10 mouse cellular contexts compared by ENCODE assay signal in genomic region chr8:122678896-122679210, GRCm38 (mm10). TPM values are rescaled to one million over a fixed set of nuclear protein-coding genes. Genes with fewer than 3 reads are reported as not detected.
DNase-seq lines count a peak whose midpoint lies in the region; ATAC-seq lines count a peak whose summit lies in the region.
"Had no signal": no experiment of that assay in that cellular context is flagged by ENCODE, and none has a peak within 500 bp of the region (broad histone marks: within the 10 kb centered on the region; RNA-seq: fewer than 3 reads in every experiment).

No protein-coding gene starts in this region.

- H3K27me3 ChIP-seq in heart, embryonic 13.5 days (replicated peaks), result peaks cover 91% of the 10 kb centered on the region
- H3K27me3 ChIP-seq in hindbrain, embryonic 12.5 days, result peaks cover 75% of the 10 kb centered on the region
- peaks cover 95% of the 10 kb centered on the region for H3K27me3 ChIP-seq in midbrain, embryonic 10.5 days (ENCODE audit: low read depth, poor library complexity, severe bottlenecking)
- H3K27me3 ChIP-seq: CH12.LX had no signal

- H3K4me1 ChIP-seq in heart, embryonic 13.5 days, result peaks cover 47% of the 10 kb centered on the region
- peaks cover 58% of the 10 kb centered on the region for H3K4me1 ChIP-seq in hindbrain, embryonic 12.5 days
- peaks cover 62% of the 10 kb centered on the region for H3K4me1 ChIP-seq in midbrain, embryonic 10.5 days

- H3K4me3 ChIP-seq in heart, embryonic 13.5 days, result peak overlapping the region; percentile 77
- H3K4me3 ChIP-seq in hindbrain, embryonic 12.5 days, result peak overlapping the region; percentile 77
- peak overlapping the region; percentile 75 for H3K4me3 ChIP-seq in midbrain, embryonic 10.5 days

- H3K4me2 ChIP-seq in heart, embryonic 13.5 days, result peak overlapping the region; percentile 99
- H3K4me2 ChIP-seq in hindbrain, embryonic 12.5 days (replicated peaks), result peak overlapping the region; percentile 92

- H3K36me3 ChIP-seq in heart, embryonic 13.5 days, result no peaks in the 10 kb centered on the region
- no peaks in the 10 kb centered on the region for H3K36me3 ChIP-seq in hindbrain, embryonic 12.5 days
- H3K36me3 ChIP-seq in midbrain, embryonic 10.5 days, result no peaks in the 10 kb centered on the region

- no peak for ATAC-seq in heart, embryonic 13.5 days (ENCODE audit: extremely low read depth, insufficient number of reproducible peaks, low FRiP score, low TSS enrichment)
- ATAC-seq in hindbrain, embryonic 12.5 days (ENCODE audit: low FRiP score), result no peak

- no peak for DNase-seq in heart, adult 11 months
- peak; percentile 33 for DNase-seq in WW6 (ENCODE audit: low read depth, low spot score)
- DNase-seq in midbrain, embryonic 10.5 days (ENCODE audit: low spot score), result no peak
- no peak for DNase-seq in ovary, postnatal 36 days (ENCODE audit: low spot score)
- no peak for DNase-seq in retina, postnatal 1 day
- no peak for DNase-seq in cerebellum, adult 18-20 months

- H3K27ac ChIP-seq in heart, embryonic 13.5 days (replicated peaks), result no peak overlapping the region
- H3K27ac ChIP-seq in hindbrain, embryonic 12.5 days, result peak overlapping the region; percentile 96
- H3K27ac ChIP-seq in midbrain, embryonic 10.5 days (replicated peaks), result peak overlapping the region; percentile 86
- H3K27ac ChIP-seq: macrophage had no signal

- 2% methylated on average over 14 of the region's 14 CpGs for WGBS in heart, embryonic 13.5 days
- WGBS in hindbrain, embryonic 12.5 days, result 1% methylated on average over 14 of the region's 14 CpGs
- WGBS in midbrain, embryonic 10.5 days, result under 1% methylated on average over 14 of the region's 14 CpGs

- H3K9me3 ChIP-seq in heart, embryonic 13.5 days, result no peaks in the 10 kb centered on the region
- H3K9me3 ChIP-seq in hindbrain, embryonic 12.5 days (replicated peaks), result no peaks in the 10 kb centered on the region
- H3K9me3 ChIP-seq in midbrain, embryonic 10.5 days (replicated peaks), result no peaks in the 10 kb centered on the region

- peak overlapping the region; percentile 86 for H3K9ac ChIP-seq in heart, embryonic 13.5 days
- H3K9ac ChIP-seq in hindbrain, embryonic 12.5 days, result peak overlapping the region; percentile 43; the same call in 1 of the 2 replicates

RNA-seq across cellular contexts. Expression of gene Cbfa2t3, which starts 20.1 kb away (rescaled TPM):
- 4.2 and 4.8 TPM in 2 replicates for polyA plus RNA-seq in heart, embryonic 13.5 days (2015; fragmentation: Nextera tagmentation; extraction: Ambion mirVana)
- polyA plus RNA-seq in hindbrain, embryonic 12.5 days (2016; fragmentation: Nextera tagmentation; extraction: Ambion mirVana), result 17.1 and 17.3 TPM in 2 replicates
- 1.9 and 3.4 TPM in 2 replicates for polyA plus RNA-seq in midbrain, embryonic 10.5 days (2016; fragmentation: Nextera tagmentation; extraction: Ambion mirVana)

RNA-seq across cellular contexts. Expression of gene Pabpn1l, which starts 56.3 kb away (rescaled TPM):
- not detected in 2 replicates for polyA plus RNA-seq in heart, embryonic 13.5 days (2015; fragmentation: Nextera tagmentation; extraction: Ambion mirVana)
- not detected in 2 replicates for polyA plus RNA-seq in hindbrain, embryonic 12.5 days (2016; fragmentation: Nextera tagmentation; extraction: Ambion mirVana)
- not detected in 2 replicates for polyA plus RNA-seq in midbrain, embryonic 10.5 days (2016; fragmentation: Nextera tagmentation; extraction: Ambion mirVana)
- polyA plus RNA-seq: macrophage had no signal
